Mouse (Mus musculus): ENCODE measurements around the gene Krt76.

Krt76 gene

DNA sequence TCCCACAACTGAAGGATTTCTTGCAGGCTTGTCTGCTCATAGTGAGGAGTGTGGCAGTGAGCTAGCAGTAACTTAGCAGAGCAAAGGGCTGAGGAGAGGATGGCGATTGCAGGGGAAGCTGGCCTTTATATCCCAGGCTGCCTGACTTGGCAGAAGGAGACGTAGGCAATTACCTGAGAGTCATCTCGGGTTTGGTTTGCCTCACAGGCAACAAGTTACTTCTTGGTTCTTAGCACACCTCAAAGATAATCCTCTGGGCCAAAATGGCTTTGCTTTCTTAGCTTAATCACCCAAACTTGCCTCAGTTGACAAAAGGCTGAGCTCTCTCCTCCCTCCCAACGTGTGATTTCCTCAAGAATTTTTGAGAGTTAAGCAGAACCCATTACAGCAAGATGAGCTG lies at the start of gene Krt76:
Krt76 (minus strand) TSS at position 101 of the 400 bp plus-strand sequence.
- DNase-seq (ENCODE audit: low spot score) = no peak

DNA sequence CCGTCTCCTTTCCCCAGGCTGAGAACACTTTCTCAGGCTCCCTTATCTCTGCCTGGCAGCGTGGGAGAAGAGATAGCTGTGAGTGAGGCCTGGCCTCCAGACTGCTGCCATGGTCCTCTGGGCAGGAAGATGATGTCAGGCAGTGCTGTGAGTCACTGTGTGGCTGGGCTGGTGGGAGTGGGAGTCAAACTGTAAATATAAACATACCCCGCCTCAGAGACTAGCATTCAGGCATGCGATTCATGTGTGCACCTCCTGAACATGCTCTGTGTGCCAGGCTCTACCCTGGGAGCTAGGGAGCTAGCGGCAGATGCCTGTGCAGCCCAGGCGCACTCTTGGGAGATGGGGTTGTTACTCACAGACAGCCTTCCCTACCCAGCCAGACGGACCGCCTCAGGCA lies 49.2 kb upstream of the Krt76 start:
- DNase-seq (ENCODE audit: low spot score) = peak; percentile 41

- no peak for DNase-seq (ENCODE audit: low spot score)
Observed at GRCm38 (mm10) chr15:101940274-101940829, 47.6 kb upstream of the Krt76 start, which contains the start of gene Krt79. TSS of gene Krt79 (minus strand) at chr15:101940324.

GRCm38 (mm10) chr15:101938600-101939308 lies 46.0 kb upstream of the Krt76 start:
- no peak for DNase-seq (ENCODE audit: low spot score)

DNA sequence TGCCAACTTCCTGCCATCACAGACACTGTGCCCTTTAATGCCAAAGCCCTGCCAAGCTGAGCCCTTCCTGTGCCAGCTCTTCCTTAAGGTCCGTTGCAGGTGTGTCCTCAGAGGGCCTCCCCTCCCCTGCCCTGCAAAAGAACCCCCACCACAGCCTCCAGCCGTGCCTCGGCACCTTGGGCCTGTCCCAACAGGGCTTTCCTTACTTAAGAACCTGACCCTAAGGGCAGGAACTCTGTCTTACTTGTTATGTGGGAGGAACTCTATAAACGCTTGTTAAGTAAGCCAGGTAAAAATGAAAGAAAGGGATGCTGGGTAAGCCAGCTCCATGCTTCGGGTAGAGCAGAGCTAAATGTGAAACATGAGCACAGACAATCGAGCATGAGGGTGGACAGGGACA lies 40.3 kb upstream of the Krt76 start:
- DNase-seq (ENCODE audit: low spot score) = no peak

- no peak for DNase-seq (ENCODE audit: low spot score)
Observed at GRCm38 (mm10) chr15:101929666-101930065, 36.9 kb upstream of the Krt76 start.

GRCm38 (mm10) chr15:101929087-101929486 lies 36.4 kb upstream of the Krt76 start:
- DNase-seq (ENCODE audit: low spot score) = no peak

GRCm38 (mm10) chr15:101927340-101928080 lies 34.8 kb upstream of the Krt76 start:
- DNase-seq (ENCODE audit: low spot score) = peak; percentile 59

DNA sequence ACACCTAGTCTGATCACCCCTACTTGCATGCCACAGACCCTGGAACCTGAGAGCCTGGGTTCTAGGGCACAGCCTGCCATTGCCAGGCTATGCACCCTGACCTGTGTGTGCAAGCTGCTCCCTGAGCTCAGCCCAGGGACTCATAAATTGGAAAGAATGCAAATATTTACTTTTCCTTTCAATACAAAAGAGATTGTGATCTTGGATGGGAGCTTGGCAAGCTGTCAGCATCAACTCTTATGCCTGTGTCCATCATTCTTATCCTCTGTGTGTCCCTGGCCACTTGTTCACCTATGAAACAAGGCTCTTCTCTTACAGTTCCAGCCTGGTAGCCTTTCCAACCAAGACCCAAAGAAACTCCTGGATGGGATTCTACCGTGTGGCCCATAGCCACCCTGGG lies 32.3 kb upstream of the Krt76 start:
- DNase-seq (ENCODE audit: low spot score) = no peak

- no peak for DNase-seq (ENCODE audit: low spot score)
Observed at GRCm38 (mm10) chr15:101924635-101925034, 31.9 kb upstream of the Krt76 start, which contains the start of gene Krt4. TSS of gene Krt4 (minus strand) at chr15:101924735.

GRCm38 (mm10) chr15:101922296-101922695 lies 29.6 kb upstream of the Krt76 start:
- DNase-seq (ENCODE audit: low spot score) = no peak

DNA sequence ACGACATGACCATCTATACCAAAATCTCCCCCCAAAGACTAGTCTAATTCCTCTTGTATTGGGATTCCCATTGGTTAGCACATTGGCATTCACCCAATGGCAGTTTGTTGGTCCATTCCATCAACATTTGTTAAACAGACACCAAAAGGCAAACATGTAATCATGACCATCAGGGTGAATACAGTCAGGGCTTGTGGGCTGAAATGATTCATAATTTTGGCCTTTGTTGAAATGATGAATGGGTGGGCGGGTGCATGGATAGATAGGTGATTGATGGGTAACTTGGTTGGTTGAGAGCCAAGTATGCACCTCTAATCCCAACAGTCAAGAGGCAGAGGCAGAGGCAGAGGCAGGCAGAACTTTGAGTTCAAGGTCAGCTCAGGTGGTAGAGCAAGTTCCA lies 23.4 kb upstream of the Krt76 start:
- no peak for DNase-seq (ENCODE audit: low spot score)

DNA sequence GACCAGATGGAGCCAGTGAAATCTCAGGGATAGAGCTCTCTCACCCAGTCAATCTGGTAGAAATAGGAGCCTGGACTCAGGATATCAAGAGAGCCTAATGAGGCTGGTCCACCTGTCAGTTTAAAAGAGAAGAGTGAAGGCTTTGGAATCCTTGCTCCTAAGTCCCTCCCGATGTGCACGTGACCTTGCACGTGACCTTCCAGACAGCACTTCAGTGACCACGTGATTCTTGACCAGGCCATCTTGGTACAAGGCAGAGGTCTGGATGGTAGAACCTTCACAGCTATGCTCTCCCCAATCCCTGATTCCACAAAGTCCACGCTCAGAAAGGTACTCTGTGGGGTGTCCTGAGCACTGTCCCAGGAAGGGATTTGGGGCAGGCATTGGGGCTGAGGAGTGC lies 12.1 kb upstream of the Krt76 start:
- no peak for DNase-seq (ENCODE audit: low spot score)

GRCm38 (mm10) chr15:101902171-101903149 lies 9.7 kb upstream of the Krt76 start:
- DNase-seq (ENCODE audit: low spot score) = no peak

GRCm38 (mm10) chr15:101895216-101895615 lies 2.5 kb upstream of the Krt76 start:
- no peak for DNase-seq (ENCODE audit: low spot score)

DNA sequence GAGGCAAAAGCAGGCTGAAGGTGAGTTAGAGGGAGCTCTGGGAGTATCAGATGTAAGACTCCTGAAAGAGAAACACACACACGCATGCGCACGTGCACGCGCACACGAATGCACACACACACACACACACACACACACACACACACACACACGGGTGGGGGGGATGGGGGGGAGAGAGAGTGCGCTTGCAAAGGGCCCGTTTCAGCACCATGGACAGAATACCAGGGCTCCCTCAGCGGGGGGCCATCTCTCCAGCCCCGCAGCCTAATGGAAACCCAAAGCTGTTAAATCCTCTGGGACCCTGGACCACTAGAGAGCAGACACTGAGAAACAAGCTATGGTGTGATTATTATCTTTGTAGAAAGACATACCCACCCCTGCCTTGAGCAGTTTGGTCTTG lies 12.9 kb downstream of the Krt76 start:
- DNase-seq (ENCODE audit: low spot score) = no peak

DNA sequence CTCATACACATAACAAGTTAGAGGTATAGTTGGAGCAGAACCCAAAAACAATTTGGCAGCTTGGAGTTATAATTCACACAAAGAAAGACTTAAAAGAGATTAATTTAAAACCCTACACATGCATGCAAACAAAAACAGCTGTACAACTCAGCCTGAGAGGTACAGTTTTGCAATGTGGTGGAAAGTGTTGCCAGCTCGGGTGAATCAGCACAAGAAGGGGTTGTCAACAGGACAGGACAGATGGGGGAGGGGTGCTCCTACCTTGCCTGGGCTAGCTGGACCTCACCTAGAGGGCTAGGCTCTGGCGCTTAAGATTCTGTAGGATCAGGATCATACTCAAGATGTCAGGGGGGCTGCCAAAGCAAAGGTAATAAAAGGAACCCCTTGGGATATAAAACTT lies 14.7 kb downstream of the Krt76 start:
- no peak for DNase-seq (ENCODE audit: low spot score)

DNA sequence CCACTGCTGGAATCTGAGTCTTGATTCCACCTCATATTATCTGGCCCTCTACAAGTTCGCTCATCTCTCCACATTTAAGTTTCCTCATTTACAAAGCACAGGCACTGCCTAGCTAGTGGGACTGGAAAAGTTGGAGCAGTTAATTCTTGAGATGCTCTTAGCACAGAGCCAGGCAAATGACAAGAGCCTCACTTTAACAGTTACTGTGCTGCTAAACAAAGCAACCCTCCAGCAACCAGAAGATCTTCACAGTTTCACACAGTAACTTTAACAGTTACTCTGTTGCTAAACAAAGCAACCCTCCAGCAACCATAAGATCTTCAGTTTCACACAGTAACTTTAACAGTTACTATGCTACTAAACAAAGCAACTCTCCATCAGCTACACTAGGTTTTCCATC lies 18.3 kb downstream of the Krt76 start:
- no peak for DNase-seq (ENCODE audit: low spot score)

GRCm38 (mm10) chr15:101873231-101873630 lies 19.5 kb downstream of the Krt76 start:
- no peak for DNase-seq (ENCODE audit: low spot score)

DNA sequence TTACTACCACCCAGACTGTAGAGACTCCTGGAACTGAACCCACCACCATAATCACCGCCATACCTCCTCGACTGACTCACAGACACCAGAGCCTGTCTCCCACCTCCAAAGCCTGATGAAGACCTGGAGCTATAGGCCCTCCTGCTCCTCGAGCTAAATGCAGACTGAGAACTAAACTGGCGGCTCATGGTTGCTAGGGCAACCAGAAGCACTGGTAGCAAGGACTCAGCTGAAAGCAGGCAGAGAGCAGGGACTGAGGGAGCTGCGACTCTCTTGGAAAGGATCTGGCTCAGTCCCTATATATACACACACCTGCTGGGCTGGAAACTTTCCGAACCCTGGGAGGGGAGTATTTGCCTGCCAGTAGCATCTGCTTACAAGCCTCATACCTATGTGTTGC lies 23.3 kb downstream of the Krt76 start, which contains the start of gene Krt77:
Krt77 (minus strand) TSS at position 275 of the 400 bp plus-strand sequence.
- DNase-seq (ENCODE audit: low spot score) = no peak

GRCm38 (mm10) chr15:101866754-101867153 lies 26.0 kb downstream of the Krt76 start:
- no peak for DNase-seq (ENCODE audit: low spot score)
